Mouse (Mus musculus): Measurements from ENCODE around the gene Atp8a2. TPM values are rescaled to one million over a fixed set of nuclear protein-coding genes. Genes with fewer than 3 reads are reported as not detected.

Atp8a2 gene
- polyA plus RNA-seq, 1 experiment from 2014 or later = 3.3 TPM

DNA sequence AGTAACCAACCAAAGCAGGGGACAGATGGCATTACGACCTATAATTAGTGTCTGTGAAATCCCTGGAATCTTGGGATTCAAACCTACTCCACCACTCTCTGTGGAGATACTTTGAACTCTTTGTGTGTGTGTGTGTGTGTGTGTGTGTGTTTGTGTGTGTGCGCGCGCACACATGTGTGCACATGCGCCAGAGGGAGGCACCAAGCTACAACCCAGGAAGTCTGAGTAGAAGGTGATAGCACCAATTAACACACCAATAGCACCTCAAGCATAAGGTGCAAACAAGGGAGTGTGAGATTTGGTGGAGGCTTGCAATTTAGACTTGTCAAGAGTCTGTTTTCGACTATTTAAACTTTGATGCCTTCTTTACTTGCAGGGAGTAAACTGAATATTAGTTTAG lies 308.9 kb downstream of the Atp8a2 start:
- no peaks in the 10 kb centered on the region; the same call in 1 of the 2 replicates for H3K27me3 ChIP-seq (replicated peaks)
- H3K9me3 ChIP-seq (replicated peaks) = no peaks in the 10 kb centered on the region
- no peak overlapping the region for H3K9ac ChIP-seq
- H3K27ac ChIP-seq = no peak overlapping the region
- no peak overlapping the region for H3K4me3 ChIP-seq
- no peaks in the 10 kb centered on the region for H3K36me3 ChIP-seq
- WGBS (ENCODE audit: insufficient replicate concordance) = 74% methylated on average over 6 of the region's 6 CpGs
- no peaks in the 10 kb centered on the region for H3K4me1 ChIP-seq
- no peak overlapping the region for H3K4me2 ChIP-seq
- no peak for ATAC-seq

- Histone ChIP-seq H3K27me3 (replicated peaks) (no peaks in the 10 kb centered on the region; the same call in 1 of the 2 replicates), H3K9ac (no peak overlapping the region), H3K36me3 (no peaks in the 10 kb centered on the region), H3K27ac (no peak overlapping the region), H3K4me3 (no peak overlapping the region), H3K4me2 (no peak overlapping the region), H3K4me1 (no peaks in the 10 kb centered on the region), H3K9me3 (replicated peaks) (no peaks in the 10 kb centered on the region)
- no peak for ATAC-seq
- 44% methylated on average over 15 of the region's 15 CpGs for WGBS (ENCODE audit: insufficient replicate concordance)
Measured at GRCm38 (mm10) chr14:59887061-59887861, 309.7 kb downstream of the Atp8a2 start.

DNA sequence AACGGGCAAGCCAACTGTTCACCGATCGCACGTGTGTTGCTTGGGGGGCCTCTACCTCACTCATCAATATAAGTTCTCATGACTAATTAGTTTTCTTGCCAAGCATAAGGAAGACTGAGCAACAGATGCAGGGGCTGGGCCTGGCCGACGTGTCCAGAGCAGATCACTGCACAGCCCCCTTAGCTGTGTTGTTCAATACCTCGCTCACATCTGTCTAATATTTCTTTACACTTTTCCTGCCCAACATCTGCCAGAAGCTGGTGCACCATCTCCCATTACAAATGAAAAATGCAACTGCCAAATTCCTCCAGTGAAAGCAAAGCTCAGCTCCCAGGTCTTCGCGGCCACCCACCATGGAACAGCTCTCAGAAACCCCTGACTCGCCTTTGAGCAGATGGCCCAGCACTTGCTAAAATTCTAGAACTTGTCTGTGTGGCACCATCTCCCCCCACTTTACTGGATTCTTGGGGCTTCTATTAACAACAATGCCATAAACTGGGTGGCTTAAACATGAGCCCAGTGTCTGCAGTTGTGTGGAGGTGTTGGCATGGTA lies 313.4 kb downstream of the Atp8a2 start:
- no peaks in the 10 kb centered on the region for H3K9me3 ChIP-seq (replicated peaks)
- no peak overlapping the region for H3K27ac ChIP-seq
- 81% methylated on average over 10 of the region's 10 CpGs for WGBS (ENCODE audit: insufficient replicate concordance)
- H3K36me3 ChIP-seq = no peaks in the 10 kb centered on the region
- H3K4me3 ChIP-seq = no peak overlapping the region
- ATAC-seq = no peak
- H3K9ac ChIP-seq = no peak overlapping the region
- no peak overlapping the region for H3K4me2 ChIP-seq
- H3K4me1 ChIP-seq = no peaks in the 10 kb centered on the region
- H3K27me3 ChIP-seq (replicated peaks) = no peaks in the 10 kb centered on the region; the same call in 1 of the 2 replicates

DNA sequence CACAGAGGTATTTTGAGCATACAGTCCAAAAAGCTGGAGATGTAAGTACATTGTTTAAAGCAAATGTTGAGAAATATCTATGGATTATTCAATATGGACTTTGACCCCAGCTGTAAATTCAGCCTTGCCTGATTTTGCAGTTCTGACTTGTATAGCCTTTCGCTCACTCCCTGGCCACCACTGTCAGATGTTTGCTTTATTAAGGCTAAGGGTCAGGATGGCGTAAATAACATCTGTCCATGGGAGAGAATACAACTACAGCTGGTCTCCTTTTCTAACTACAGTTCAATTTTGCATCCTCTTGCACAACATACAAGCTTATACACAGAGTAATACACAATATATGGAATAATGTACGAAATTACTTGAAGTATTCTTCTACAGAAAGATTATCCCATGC lies 316.1 kb downstream of the Atp8a2 start:
- 60% methylated on average over 3 of the region's 3 CpGs for WGBS (ENCODE audit: insufficient replicate concordance)
- H3K4me1 ChIP-seq = no peaks in the 10 kb centered on the region
- H3K27me3 ChIP-seq (replicated peaks) = no peaks in the 10 kb centered on the region
- no peak overlapping the region for H3K27ac ChIP-seq
- H3K9ac ChIP-seq = no peak overlapping the region
- no peaks in the 10 kb centered on the region for H3K9me3 ChIP-seq (replicated peaks)
- H3K36me3 ChIP-seq = no peaks in the 10 kb centered on the region
- no peak overlapping the region for H3K4me2 ChIP-seq
- ATAC-seq = no peak
- no peak overlapping the region for H3K4me3 ChIP-seq

GRCm38 (mm10) chr14:59878248-59878647 lies 318.7 kb downstream of the Atp8a2 start:
- no peaks in the 10 kb centered on the region for H3K27me3 ChIP-seq (replicated peaks)
- no peaks in the 10 kb centered on the region for H3K9me3 ChIP-seq (replicated peaks)
- H3K27ac ChIP-seq = no peak overlapping the region
- no peak overlapping the region for H3K9ac ChIP-seq
- no peaks in the 10 kb centered on the region for H3K4me1 ChIP-seq
- 63% methylated on average over 3 of the region's 3 CpGs for whole genome bisulfite sequencing (ENCODE audit: insufficient replicate concordance)
- ATAC-seq = no peak
- no peak overlapping the region for H3K4me3 ChIP-seq
- H3K36me3 ChIP-seq = no peaks in the 10 kb centered on the region
- H3K4me2 ChIP-seq = no peak overlapping the region

- Histone ChIP-seq H3K9me3 (replicated peaks) (no peaks in the 10 kb centered on the region), H3K4me2 (no peak overlapping the region), H3K36me3 (no peaks in the 10 kb centered on the region), H3K27ac (no peak overlapping the region), H3K9ac (no peak overlapping the region), H3K4me1 (no peaks in the 10 kb centered on the region), H3K27me3 (replicated peaks) (no peaks in the 10 kb centered on the region), H3K4me3 (no peak overlapping the region)
- no peak for ATAC-seq
- 64% methylated on average over 2 of the region's 2 CpGs for WGBS (ENCODE audit: insufficient replicate concordance)
Measured at GRCm38 (mm10) chr14:59876525-59876924, 320.5 kb downstream of the Atp8a2 start.

- ATAC-seq = no peak
- H3K4me2 ChIP-seq = no peak overlapping the region
- H3K27ac ChIP-seq = no peak overlapping the region
- no peak overlapping the region for H3K4me3 ChIP-seq
- H3K36me3 ChIP-seq = no peaks in the 10 kb centered on the region
- no peaks in the 10 kb centered on the region for H3K27me3 ChIP-seq (replicated peaks)
- H3K9ac ChIP-seq = no peak overlapping the region
- no peaks in the 10 kb centered on the region for H3K9me3 ChIP-seq (replicated peaks)
- 70% methylated on average over 7 of the region's 7 CpGs for WGBS (ENCODE audit: insufficient replicate concordance)
- no peaks in the 10 kb centered on the region for H3K4me1 ChIP-seq
Measured at GRCm38 (mm10) chr14:59868369-59868768, 328.6 kb downstream of the Atp8a2 start.

DNA sequence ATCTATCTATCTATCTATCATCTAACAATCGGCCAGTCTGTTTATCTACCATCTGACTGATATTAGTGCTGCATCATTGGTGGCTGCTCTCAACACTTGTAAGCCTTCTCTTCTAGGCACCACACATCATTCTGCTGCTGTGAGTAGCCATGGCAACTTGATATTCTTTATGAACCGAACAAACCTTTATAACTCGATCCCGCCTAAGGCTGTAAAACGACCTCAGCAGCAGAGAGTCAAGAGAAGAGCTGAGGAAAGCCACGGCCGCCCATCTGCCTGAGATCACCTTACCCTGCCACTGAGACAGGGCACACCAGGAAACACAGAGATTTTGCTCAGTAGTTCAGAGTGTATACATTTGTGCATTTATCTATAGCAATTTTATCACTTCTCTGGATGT lies 329.2 kb downstream of the Atp8a2 start:
- Histone ChIP-seq H3K27me3 (replicated peaks) (no peaks in the 10 kb centered on the region), H3K4me1 (no peaks in the 10 kb centered on the region), H3K4me3 (no peak overlapping the region), H3K9ac (no peak overlapping the region), H3K36me3 (no peaks in the 10 kb centered on the region), H3K4me2 (no peak overlapping the region), H3K27ac (no peak overlapping the region), H3K9me3 (replicated peaks) (no peaks in the 10 kb centered on the region)
- no peak for ATAC-seq
- 69% methylated on average over 7 of the region's 7 CpGs for WGBS (ENCODE audit: insufficient replicate concordance)

DNA sequence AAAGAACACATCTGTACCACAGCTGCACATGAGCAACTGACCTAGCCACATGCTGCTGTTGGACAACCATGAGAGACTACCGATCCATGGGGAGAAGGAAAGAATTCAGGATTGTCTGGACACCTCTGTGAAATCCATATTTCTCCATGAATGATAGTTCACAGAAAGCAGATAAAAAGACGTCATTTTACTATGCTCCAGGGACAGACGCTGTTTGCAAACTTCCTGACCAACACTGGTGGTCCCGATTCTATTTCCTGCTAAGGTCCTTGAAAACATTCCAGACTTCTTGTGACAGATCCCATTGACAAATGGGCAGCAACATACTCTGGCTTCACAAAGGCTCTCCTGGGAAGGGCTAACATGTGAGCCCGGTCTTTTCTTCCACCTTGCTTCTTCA lies 331.0 kb downstream of the Atp8a2 start:
- H3K27ac ChIP-seq = no peak overlapping the region
- no peaks in the 10 kb centered on the region for H3K9me3 ChIP-seq (replicated peaks)
- 60% methylated on average over 5 of the region's 5 CpGs for WGBS (ENCODE audit: insufficient replicate concordance)
- no peaks in the 10 kb centered on the region for H3K27me3 ChIP-seq (replicated peaks)
- H3K9ac ChIP-seq = no peak overlapping the region
- no peaks in the 10 kb centered on the region for H3K4me1 ChIP-seq
- H3K4me2 ChIP-seq = no peak overlapping the region
- no peaks in the 10 kb centered on the region for H3K36me3 ChIP-seq
- H3K4me3 ChIP-seq = no peak overlapping the region
- no peak for ATAC-seq

DNA sequence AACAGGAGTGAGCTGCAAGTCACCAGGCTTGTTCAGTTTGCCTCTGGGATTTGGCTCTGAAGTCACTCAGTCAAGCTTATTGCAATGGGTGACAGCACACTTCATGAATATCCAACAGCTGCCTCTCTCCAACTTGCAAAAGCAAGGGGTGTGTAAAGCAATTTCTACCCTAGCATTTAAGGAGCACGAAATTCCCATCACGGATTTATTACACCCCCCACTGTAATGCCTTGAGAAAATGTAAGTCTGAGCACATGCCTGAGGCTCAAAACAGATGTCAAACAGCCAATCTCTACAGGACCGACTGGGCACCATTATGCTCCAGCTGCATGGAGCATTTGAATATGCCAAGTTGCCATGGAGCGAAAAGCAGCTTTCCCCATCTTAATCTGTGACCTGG lies 334.6 kb downstream of the Atp8a2 start:
- ATAC-seq = no peak

DNA sequence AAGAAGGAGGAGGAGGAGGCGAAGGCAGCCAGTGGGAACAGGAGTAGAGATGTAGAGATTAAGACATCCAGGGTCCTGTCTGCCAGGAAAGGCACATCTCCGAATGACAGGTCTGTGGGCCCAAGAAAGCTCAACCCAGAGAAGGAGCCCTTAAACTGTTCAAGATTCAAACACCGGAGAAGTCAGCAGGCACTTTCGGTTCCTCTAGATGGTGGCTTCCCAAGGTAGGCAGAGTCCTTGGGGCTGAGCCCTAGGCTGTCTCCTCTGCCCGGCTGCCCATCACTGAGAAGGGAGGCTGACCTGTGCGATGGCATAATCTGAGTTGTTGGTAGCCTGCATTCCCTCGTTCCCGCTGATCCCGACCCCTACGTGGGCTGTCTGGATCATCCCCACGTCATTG lies 337.1 kb downstream of the Atp8a2 start:
- Histone ChIP-seq H3K4me3 (no peak overlapping the region), H3K27me3 (replicated peaks) (no peaks in the 10 kb centered on the region), H3K36me3 (no peaks in the 10 kb centered on the region), H3K9ac (no peak overlapping the region), H3K27ac (no peak overlapping the region), H3K4me2 (no peak overlapping the region), H3K9me3 (replicated peaks) (no peaks in the 10 kb centered on the region), H3K4me1 (no peaks in the 10 kb centered on the region)
- no peak for ATAC-seq
- 78% methylated on average over 11 of the region's 11 CpGs for WGBS (ENCODE audit: insufficient replicate concordance)

More for the DNA sequence above, 334.6 kb downstream of the Atp8a2 start:
- no peak overlapping the region for H3K4me2 ChIP-seq
- H3K9ac ChIP-seq = no peak overlapping the region
- no peak overlapping the region for H3K4me3 ChIP-seq
- no peaks in the 10 kb centered on the region for H3K27me3 ChIP-seq (replicated peaks)
- no peaks in the 10 kb centered on the region for H3K36me3 ChIP-seq
- H3K27ac ChIP-seq = no peak overlapping the region
- no peaks in the 10 kb centered on the region for H3K9me3 ChIP-seq (replicated peaks)
- WGBS (ENCODE audit: insufficient replicate concordance) = 70% methylated on average over 4 of the region's 4 CpGs
- no peaks in the 10 kb centered on the region for H3K4me1 ChIP-seq

- Histone ChIP-seq H3K27ac (no peak overlapping the region), H3K27me3 (replicated peaks) (no peaks in the 10 kb centered on the region), H3K9me3 (replicated peaks) (no peaks in the 10 kb centered on the region), H3K4me3 (no peak overlapping the region), H3K9ac (no peak overlapping the region), H3K36me3 (no peaks in the 10 kb centered on the region), H3K4me1 (no peaks in the 10 kb centered on the region), H3K4me2 (no peak overlapping the region)
- ATAC-seq = no peak
- WGBS (ENCODE audit: insufficient replicate concordance) = 84% methylated on average over 6 of the region's 6 CpGs
Measured at GRCm38 (mm10) chr14:59858501-59859225, 338.3 kb downstream of the Atp8a2 start.
